Mouse (Mus musculus): ENCODE measurements around the gene Myh7. TPM values are rescaled to one million over a fixed set of nuclear protein-coding genes. Genes with fewer than 3 reads are reported as not detected.
A peak's percentile ranks its signal among the peaks of the same experiment; 100 is the strongest.

The Myh7 gene
- 228 and 232 TPM in 2 replicates for polyA plus RNA-seq (2015; fragmentation: Nextera tagmentation; extraction: Ambion mirVana)

DNA sequence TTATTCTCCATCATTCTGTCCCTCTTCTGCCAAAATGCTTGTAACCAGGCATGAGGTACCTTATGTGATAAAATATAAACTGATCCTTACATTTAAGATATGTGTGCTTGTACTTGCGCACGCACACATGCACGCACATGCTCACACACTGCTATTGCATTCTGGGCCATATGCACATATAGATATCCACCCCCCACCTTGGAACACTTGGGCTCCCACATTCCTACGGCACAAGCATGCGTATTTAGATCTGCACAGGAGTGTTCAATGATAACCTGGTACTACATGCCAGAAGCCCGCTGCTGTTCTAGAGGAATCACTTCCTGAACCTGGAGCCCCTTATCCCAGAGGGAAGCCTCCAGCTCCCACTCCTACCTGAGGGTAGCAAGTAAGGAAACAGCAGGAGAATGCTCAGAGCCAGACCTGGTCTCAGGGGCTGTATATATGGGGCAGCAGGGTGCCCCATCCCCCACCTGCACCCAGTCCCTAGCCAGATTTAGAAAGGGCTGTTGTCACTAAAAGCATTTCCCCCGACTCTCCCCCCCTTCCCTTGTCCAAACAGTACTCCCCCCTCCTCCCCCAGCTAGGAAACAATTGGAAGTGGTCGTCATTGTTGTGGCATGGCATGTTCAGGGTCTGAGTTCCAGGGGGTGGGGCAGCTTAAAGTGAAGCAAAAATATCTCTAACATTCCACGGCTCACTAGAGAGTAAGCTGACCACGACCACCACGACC is at the start of gene Myh7:
Gene Myh7, minus strand, starts transcription at position 491 of the 733 bp plus-strand sequence.

DNA sequence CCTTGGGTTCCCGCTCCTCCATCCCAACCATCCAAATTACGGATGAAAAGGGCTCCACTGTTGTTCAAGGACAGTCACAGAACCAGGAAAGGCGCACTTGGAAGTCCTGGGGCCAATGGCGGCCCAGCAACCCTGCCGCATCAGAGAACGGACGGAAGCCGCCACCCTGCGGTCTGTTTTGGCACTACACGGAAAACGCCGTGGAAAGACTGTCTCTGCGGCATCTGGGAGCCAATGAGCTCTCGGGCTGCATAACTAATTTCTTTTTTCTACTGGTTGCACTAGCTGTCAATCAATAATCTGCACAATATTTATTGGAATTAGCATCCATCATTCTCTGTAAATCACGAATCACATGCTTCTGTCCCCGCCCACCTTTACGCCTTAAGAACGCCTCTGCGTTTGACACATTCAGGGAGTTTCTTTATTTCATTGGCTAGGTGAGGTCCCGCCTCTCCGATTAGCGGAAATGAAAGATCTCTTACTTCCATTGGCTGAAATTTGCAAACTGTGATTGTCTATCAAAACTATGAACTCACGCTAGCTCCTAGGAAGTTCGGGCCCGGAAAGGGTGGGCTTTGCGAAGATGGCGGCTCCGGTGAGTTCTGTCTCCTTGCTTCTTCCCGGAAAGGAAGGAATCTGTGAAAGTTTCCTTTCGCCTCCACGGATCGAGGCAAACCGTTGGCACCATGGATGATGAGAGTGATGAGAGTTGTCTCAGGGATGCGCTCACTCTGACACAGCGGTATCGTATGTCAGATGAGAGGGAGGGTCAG is 20.8 kb upstream of the Myh7 start, which contains the start of gene Ngdn:
Gene Ngdn, plus strand, starts transcription at position 464 of the 776 bp plus-strand sequence.

DNA sequence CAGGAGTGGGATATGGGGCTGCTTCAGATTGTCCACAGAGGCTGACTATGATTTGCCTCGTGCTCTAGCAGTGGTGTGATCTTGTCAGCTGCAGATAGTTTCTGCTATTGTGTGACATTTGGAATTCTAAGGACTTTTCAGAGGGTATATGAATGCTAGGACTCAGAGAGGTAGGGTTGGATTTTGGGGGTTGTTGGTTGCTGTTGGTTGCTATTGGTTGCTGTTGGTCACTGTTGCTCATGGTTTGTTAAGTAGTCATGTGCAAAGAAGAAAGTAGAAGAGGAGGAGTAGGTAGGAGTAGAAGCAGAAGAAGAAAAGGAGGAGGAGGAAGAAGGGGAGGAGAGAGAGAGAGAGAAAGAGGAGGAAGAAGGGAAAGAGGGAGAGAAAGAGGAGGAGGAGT is 17.8 kb downstream of the Myh7 start, which contains the start of gene Gm17428:
Gene Gm17428, plus strand, starts transcription at position 301 of the 400 bp plus-strand sequence.

GRCm38 (mm10) chr14:54966320-54966977 is 28.0 kb downstream of the Myh7 start, which contains the start of gene Myh6:
Gene Myh6 (minus strand): TSS chr14:54966927.

GRCm38 (mm10) chr14:54935904-54936830 is 58.3 kb downstream of the Myh7 start, which contains the start of gene Cmtm5:
Gene Cmtm5 (plus strand): TSS chr14:54936261.

GRCm38 (mm10) chr14:54932645-54933150 is 61.7 kb downstream of the Myh7 start, which contains the start of gene Il25:
Gene Il25 (plus strand): TSS chr14:54932695.

DNA sequence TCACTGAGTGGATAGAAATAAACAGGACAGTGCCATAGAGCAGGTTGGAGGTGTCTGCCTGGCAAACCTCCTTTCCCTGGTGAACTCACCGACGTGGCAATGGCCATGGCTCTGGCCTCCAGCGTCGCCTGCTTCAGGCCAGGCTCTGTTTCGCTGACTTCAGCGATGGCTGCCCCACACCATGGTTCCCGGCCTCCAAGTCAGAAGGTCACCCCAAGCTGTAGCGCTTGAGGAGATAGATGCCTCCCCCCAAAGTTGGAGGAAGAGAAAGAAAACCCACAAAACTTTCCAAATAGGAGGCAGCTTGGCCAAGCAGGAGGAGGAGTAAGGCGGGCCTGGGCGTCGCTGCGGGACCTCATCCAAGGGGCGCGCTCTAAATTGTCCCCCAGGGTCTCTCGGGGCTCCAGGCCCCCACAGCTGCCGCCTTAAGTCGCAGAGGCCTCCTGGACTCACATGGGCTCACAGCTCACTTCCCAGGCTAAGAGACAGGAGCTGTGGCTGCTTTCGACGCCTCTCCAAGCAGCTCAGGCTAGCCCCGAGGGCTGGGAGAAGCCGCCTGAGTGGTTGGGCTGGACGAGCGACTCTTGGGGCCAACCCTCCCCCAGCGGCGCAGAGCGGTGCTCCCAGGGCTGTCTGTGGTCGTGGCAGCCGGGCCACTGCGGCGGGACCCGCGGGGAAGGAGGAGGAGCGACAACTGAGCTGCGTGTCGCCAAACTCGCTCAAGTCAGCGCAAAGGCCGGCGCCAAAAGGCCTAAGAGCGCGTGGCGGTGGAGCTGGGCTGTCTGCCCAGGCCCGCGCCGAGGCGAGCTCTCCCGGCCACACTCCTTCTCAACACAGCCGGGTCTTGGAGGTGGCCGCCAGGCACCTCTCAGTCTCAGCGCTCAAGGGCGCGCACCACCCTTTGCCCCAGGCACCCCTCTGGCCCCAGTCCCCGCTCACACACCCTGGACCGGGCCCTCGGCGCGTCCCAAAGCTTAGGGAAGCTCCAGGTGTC is 68.8 kb downstream of the Myh7 start, which contains the start of gene Efs:
Gene Efs, minus strand, starts transcription at position 778 of the 994 bp plus-strand sequence.

MicroRNAs encoded within 50 kb of the gene (microRNA counts, 519-probe panel; counts per million panel counts)
- microRNA mmu-miR-208a: 296 counts per million, percentile 58 among the panel's probes with 10 or more counts
- microRNA mmu-miR-208b: 3,733 counts per million, percentile 78 among the panel's probes with 10 or more counts

Small RNAs within 50 kb of the gene (microRNA-seq; reads per million reads assigned to microRNA genes)
- gene Mir208a (13.3 to 14.4 reads per million in 2 experiments), gene Mir208b (618 to 838 reads per million in 2 experiments)

Other genes starting within 250 kb of the Myh7 start
- 3.8 and 5.9 TPM in 2 replicates for gene Slc7a8, start 212.7 kb downstream of the Myh7 start, polyA plus RNA-seq (2015; fragmentation: Nextera tagmentation; extraction: Ambion mirVana)
- gene Rnf212b, start 180.5 kb downstream of the Myh7 start, polyA plus RNA-seq (2015; fragmentation: Nextera tagmentation; extraction: Ambion mirVana): not detected in 2 replicates
- gene Homez, start 123.7 kb downstream of the Myh7 start, polyA plus RNA-seq (2015; fragmentation: Nextera tagmentation; extraction: Ambion mirVana): 3.6 and 4.1 TPM in 2 replicates
- gene Ppp1r3e, start 117.1 kb downstream of the Myh7 start, polyA plus RNA-seq (2015; fragmentation: Nextera tagmentation; extraction: Ambion mirVana): 0.97 and 2.3 TPM in 2 replicates
- gene Bcl2l2, start 111.2 kb downstream of the Myh7 start, polyA plus RNA-seq (2015; fragmentation: Nextera tagmentation; extraction: Ambion mirVana): 2.9 and 3.6 TPM in 2 replicates
- gene Gm20521, start 111.2 kb downstream of the Myh7 start, polyA plus RNA-seq (2015; fragmentation: Nextera tagmentation; extraction: Ambion mirVana): 0.12 and 0.30 TPM in 2 replicates
- 36.7 and 49.3 TPM in 2 replicates for gene Pabpn1, start 102.1 kb downstream of the Myh7 start, polyA plus RNA-seq (2015; fragmentation: Nextera tagmentation; extraction: Ambion mirVana)
- gene Slc22a17, start 81.5 kb downstream of the Myh7 start, polyA plus RNA-seq (2015; fragmentation: Nextera tagmentation; extraction: Ambion mirVana): 15.8 and 18.4 TPM in 2 replicates
- 14.8 and 17.7 TPM in 2 replicates for gene Efs, start 68.5 kb downstream of the Myh7 start, polyA plus RNA-seq (2015; fragmentation: Nextera tagmentation; extraction: Ambion mirVana)
- gene Il25, start 61.9 kb downstream of the Myh7 start, polyA plus RNA-seq (2015; fragmentation: Nextera tagmentation; extraction: Ambion mirVana): 0.45 and 0.50 TPM in 2 replicates
- 8.2 and 10.1 TPM in 2 replicates for gene Cmtm5, start 58.4 kb downstream of the Myh7 start, polyA plus RNA-seq (2015; fragmentation: Nextera tagmentation; extraction: Ambion mirVana)
- 20.8 and 25.5 TPM in 2 replicates for gene Myh6, start 27.7 kb downstream of the Myh7 start, polyA plus RNA-seq (2015; fragmentation: Nextera tagmentation; extraction: Ambion mirVana)
- not detected in 2 replicates for gene Gm17428, start 17.7 kb downstream of the Myh7 start, polyA plus RNA-seq (2015; fragmentation: Nextera tagmentation; extraction: Ambion mirVana)
- gene Ngdn, start 20.8 kb upstream of the Myh7 start, polyA plus RNA-seq (2015; fragmentation: Nextera tagmentation; extraction: Ambion mirVana): 42.6 and 46.5 TPM in 2 replicates
- 0.94 TPM in 2 replicates for gene Zfhx2, start 97.7 kb upstream of the Myh7 start, polyA plus RNA-seq (2015; fragmentation: Nextera tagmentation; extraction: Ambion mirVana)
- 11.7 and 12.7 TPM in 2 replicates for gene Thtpa, start 100.2 kb upstream of the Myh7 start, polyA plus RNA-seq (2015; fragmentation: Nextera tagmentation; extraction: Ambion mirVana)
- 5.8 and 6.8 TPM in 2 replicates for gene Ap1g2, start 112.0 kb upstream of the Myh7 start, polyA plus RNA-seq (2015; fragmentation: Nextera tagmentation; extraction: Ambion mirVana)
- 0.37 and 0.58 TPM in 2 replicates for gene Jph4, start 122.3 kb upstream of the Myh7 start, polyA plus RNA-seq (2015; fragmentation: Nextera tagmentation; extraction: Ambion mirVana)
- 0.45 and 1.2 TPM in 2 replicates for gene Dhrs2, start 227.4 kb upstream of the Myh7 start, polyA plus RNA-seq (2015; fragmentation: Nextera tagmentation; extraction: Ambion mirVana)

All from skeletal muscle tissue, postnatal 0 days (tissue).